Mouse (Mus musculus) heart, adult 2 months (tissue): ENCODE results near the gene Dok5. TPM values are rescaled to one million over a fixed set of nuclear protein-coding genes. Genes with fewer than 3 reads are reported as not detected.

Experiments used
- DNase-seq, 2 experiments: peaks; one replicate each; pipeline ENCODE4 v3.0.0; 2021
- H3K27ac ChIP-seq: fragments of 200-600 bp; 2 replicates; pipeline ENCODE4 v1.8.1; 2022
- H3K27me3 ChIP-seq: fragments of 200-500 bp; 2 replicates; pipeline ENCODE4 v1.6.1; 2012; ENCODE audit warnings: mild to moderate bottlenecking, low read length, inconsistent platforms, mixed read lengths; ENCODE audit not compliant: control insufficient read depth, insufficient read depth
- H3K36me3 ChIP-seq: fragments of 200-500 bp; 2 replicates; pipeline ENCODE4 v1.6.1; 2012; ENCODE audit warnings: low read length, inconsistent platforms; ENCODE audit not compliant: control insufficient read depth, insufficient read depth
- H3K4me1 ChIP-seq: fragments of 200-500 bp; 2 replicates; pipeline ENCODE4 v1.6.1; 2011; ENCODE audit warnings: low read length; ENCODE audit not compliant: control insufficient read depth, insufficient read depth
- H3K4me3 ChIP-seq: fragments of 200-600 bp; 2 replicates; pipeline ENCODE4 v1.8.1; 2022
- H3K79me2 ChIP-seq: fragments of 200-500 bp; replicated peaks from 2 replicates; pipeline ENCODE4 v1.6.1; 2012; ENCODE audit warnings: mild to moderate bottlenecking, inconsistent platforms, low read length, moderate library complexity, mixed read lengths; ENCODE audit not compliant: control insufficient read depth, insufficient read depth
- H3K9ac ChIP-seq: fragments of 200-500 bp; 2 replicates; pipeline ENCODE4 v1.6.1; 2012; ENCODE audit warnings: low read depth, mild to moderate bottlenecking, control low read depth, inconsistent platforms, low read length, mixed read lengths
- CTCF ChIP-seq: fragments of 200-600 bp; IDR thresholded peaks from 2 replicates; pipeline ENCODE4 v1.8.1; 2022; ENCODE audit warnings: antibody characterized with exemption, mild to moderate bottlenecking, moderate library complexity
- EP300 ChIP-seq: fragments of 200-500 bp; IDR thresholded peaks from 2 replicates; pipeline ENCODE4 v1.6.1; 2011; ENCODE audit warnings: low read depth, low read length, control low read depth; ENCODE audit not compliant: insufficient read depth
- POLR2A ChIP-seq: fragments of 200-500 bp; IDR thresholded peaks from 2 replicates; pipeline ENCODE4 v1.6.1; 2011; ENCODE audit warnings: mild to moderate bottlenecking, low read depth, low read length, control low read depth; ENCODE audit not compliant: insufficient read depth
- WGBS: fragments of 180-500 bp; shearing (Covaris S2); methylation state at CpG from one replicate; pipeline ENCODE4 v1.1.7; 2018; 5-methylcytosine and 5-hydroxymethylcytosine counted together
- intact Hi-C: fragments of 180-260 bp; cut with DNase I; formaldehyde crosslinking; loops from one replicate; pipeline ENCODE4 v1.15.1; 2025
- polyA plus RNA-seq: library from polyadenylated mRNA; depleted of rRNA; stranded (reverse); fragments of >200 nt; gene quantifications from 2 replicates; pipeline ENCODE4 v1.2.3, GENCODE M21; 2012
- total RNA-seq, 2 experiments: library from RNA; stranded (reverse); gene quantifications; 2 replicates each; pipeline ENCODE4 v1.2.3; 2021

The Dok5 gene
- total and polyA plus RNA-seq, 3 experiments, result 0.41 to 1.4 TPM; not detected in 1

DNA sequence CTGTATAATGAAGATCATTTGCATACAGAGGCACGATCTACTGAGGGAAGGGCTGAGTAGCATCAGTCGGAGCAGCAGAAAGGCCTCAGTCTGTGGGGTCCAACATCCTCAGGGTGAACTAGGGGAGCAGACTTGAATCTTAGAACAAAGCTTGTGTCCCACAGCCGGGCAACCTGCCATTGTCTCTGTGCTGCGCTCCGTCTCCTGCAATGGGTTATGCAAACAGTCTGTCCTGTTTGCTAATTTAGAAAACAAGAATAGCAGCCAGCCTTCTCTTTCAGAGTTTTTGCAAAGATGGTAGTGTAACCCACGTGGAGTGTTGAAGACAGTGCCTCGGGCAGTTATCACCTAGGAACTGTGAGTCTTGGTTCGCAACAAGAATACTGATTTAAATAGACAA, 163.5 kb downstream of the Dok5 start:
- no peak overlapping the region for H3K4me3 ChIP-seq
- H3K36me3 ChIP-seq, result no peaks in the 10 kb centered on the region
- 83% methylated on average over 8 of the region's 8 CpGs for WGBS
- H3K27me3 ChIP-seq, result no peaks in the 10 kb centered on the region
- H3K27ac ChIP-seq, result no peak overlapping the region
- intact Hi-C loops, result no loop called here
- TF ChIP-seq EP300 (no peak), CTCF (no peak)
- H3K9ac ChIP-seq, result no peak overlapping the region
- H3K4me1 ChIP-seq, result no peaks in the 10 kb centered on the region
- no peaks in the 10 kb centered on the region for H3K79me2 ChIP-seq
- DNase-seq, result no peak

DNA sequence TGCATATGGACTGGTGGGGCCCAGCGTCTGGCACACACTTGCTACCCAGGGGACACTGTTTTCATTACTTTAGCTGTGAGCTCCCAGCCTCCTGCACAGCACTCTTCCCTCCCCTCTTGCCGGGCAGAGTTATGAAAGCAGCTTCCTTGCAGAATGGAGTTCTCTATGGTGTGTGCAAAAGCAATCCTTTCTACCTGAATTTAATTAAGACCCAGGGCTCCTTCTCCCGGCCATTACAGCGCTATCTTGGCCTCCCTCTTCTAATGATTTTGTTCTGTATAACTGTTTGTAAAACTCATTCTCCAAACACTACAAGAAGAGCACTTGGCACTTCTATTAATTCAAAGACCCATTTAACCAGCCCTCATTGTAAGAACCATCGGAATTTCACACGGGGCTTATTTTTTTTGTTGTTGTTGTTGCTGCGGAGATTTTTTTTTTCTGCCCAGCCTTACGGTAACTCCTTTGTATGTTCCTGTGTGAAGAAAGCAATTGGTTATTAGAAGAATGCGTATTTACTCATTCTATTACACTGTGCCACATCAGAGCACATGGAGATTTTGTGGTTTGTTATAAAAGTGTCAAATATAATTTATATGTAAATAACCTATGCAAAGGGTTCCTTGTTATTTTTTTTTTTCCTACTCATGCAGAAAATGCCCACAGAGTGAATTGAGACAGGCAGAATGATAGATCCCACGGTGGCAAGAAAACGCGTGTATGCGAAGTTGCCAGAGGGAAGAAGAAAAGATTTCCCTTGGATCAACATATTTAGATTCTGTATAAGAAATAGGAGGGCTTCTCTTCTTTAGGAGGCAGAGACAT, 170.8 kb downstream of the Dok5 start:
- no peak overlapping the region for H3K4me3 ChIP-seq
- H3K4me1 ChIP-seq, result no peaks in the 10 kb centered on the region
- no peak for TF ChIP-seq EP300
- TF ChIP-seq POLR2A, result no peak
- TF ChIP-seq CTCF, result no peak
- H3K27ac ChIP-seq, result no peak overlapping the region
- intact Hi-C loops, result no loop called here
- no peaks in the 10 kb centered on the region for H3K27me3 ChIP-seq
- no peaks in the 10 kb centered on the region for H3K36me3 ChIP-seq
- no peak overlapping the region for H3K9ac ChIP-seq
- DNase-seq, result no peak
- WGBS, result 79% methylated on average over 13 of the region's 13 CpGs
- no peaks in the 10 kb centered on the region for H3K79me2 ChIP-seq

DNA sequence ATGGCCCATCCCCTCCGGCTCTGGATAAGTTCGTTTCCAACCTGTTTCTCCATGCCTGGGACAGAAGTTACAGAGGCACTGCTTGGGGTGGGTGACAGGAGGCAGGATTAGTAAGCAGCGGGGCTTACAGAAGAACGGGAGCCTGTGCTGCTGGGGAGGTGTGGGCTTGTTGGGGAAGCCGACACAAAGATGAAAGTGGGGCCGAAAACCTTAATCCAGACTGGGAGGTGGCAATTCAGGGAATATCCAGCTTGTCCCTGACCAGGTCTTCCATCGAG, 171.4 kb downstream of the Dok5 start:
- intact Hi-C loops, result no loop called here
- Histone ChIP-seq H3K36me3 (no peaks in the 10 kb centered on the region), H3K9ac (no peak overlapping the region), H3K79me2 (no peaks in the 10 kb centered on the region), H3K27me3 (no peaks in the 10 kb centered on the region), H3K27ac (no peak overlapping the region), H3K4me1 (no peaks in the 10 kb centered on the region), H3K4me3 (no peak overlapping the region)
- whole genome bisulfite sequencing, result 83% methylated on average over 7 of the region's 7 CpGs
- DNase-seq, result no peak
- TF ChIP-seq CTCF (no peak), EP300 (no peak), POLR2A (no peak)

DNA sequence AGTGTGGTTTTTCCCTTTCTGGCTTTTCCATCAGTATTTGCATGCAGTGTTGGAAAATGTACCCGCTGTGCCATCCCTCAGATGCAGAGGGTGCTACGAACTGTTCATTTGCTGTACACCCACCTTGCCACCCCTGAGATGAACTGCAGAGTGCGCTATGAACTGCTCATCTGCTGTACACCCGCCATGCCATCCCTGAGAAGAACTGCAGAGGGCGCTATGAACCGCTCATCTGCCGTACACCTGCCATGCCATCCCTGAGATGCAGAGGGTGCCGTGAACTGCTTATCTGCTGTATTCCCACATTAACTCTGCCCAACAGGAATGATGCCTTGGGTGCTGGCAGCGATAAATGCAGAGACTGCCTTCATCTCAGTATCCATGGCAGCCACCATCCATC, 171.8 kb downstream of the Dok5 start:
- Histone ChIP-seq H3K9ac (no peak overlapping the region), H3K4me3 (no peak overlapping the region), H3K27ac (no peak overlapping the region), H3K27me3 (no peaks in the 10 kb centered on the region), H3K79me2 (no peaks in the 10 kb centered on the region), H3K36me3 (no peaks in the 10 kb centered on the region), H3K4me1 (no peaks in the 10 kb centered on the region)
- no peak for TF ChIP-seq EP300
- TF ChIP-seq POLR2A, result no peak
- TF ChIP-seq CTCF, result no peak
- no peak for DNase-seq
- intact Hi-C loops, result no loop called here
- WGBS, result 91% methylated on average over 9 of the region's 9 CpGs

DNA sequence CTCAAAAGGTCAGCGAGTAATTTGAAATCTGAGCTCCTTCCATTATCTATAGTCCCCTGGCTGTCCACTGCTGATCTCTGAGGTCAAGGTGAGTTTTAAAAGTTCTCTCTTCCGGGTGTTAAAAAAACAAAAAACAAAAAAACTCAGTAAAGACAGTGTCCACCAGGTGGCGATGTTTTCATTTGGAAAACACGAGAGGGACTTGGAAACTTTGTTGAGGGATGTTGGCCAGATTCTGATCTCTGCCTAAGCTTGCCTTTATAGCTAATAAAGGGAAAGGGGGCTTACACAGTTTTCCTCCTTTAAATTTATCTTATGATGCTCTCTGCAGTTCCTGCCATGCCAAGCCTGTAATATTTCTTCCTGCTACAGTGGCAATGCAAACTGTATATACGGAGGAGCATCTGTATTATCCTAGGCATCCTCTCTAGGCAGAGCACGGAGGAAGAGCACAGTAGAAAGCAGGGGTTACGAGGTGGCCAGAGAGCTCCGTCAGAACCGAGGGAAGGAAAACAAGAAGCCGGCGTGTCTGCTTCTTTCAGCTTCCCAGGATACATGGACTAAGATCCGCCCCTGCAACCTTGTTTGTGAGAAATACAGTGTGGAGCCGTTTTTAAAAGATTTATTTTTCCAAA, 181.1 kb downstream of the Dok5 start:
- Histone ChIP-seq H3K79me2 (no peaks in the 10 kb centered on the region), H3K27me3 (no peaks in the 10 kb centered on the region), H3K9ac (no peak overlapping the region), H3K36me3 (no peaks in the 10 kb centered on the region), H3K4me3 (no peak overlapping the region), H3K4me1 (no peaks in the 10 kb centered on the region), H3K27ac (no peak overlapping the region)
- no peak for DNase-seq
- intact Hi-C loops, result loop anchor here (2.0 kb wide), 1 partner anchor 1304 kb away; no protein-coding TSS in a partner anchor
- TF ChIP-seq POLR2A (no peak), CTCF (peak; percentile 78)
- WGBS, result 35% methylated on average over 13 of the region's 13 CpGs

DNA sequence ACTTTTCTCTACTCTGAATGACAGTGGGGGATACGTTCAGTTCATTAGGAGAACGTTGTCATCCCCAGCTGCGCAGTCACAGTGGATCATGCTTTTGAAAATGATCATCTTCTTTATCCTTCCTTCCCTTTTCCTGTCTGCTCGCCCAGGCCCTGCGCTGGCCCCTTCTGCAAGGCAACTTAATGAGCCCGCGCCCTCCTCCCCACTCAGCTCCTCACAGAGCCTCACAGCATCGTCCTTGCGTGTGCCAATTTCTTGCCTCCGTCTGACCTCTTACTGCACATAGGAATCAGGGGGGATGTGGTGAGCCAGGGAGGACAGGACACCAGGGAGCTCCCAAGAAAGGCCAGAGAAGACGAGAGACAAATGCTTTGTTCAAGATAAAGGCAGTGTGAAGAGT, 182.3 kb downstream of the Dok5 start:
- Histone ChIP-seq H3K4me3 (no peak overlapping the region), H3K9ac (no peak overlapping the region), H3K27me3 (no peaks in the 10 kb centered on the region), H3K27ac (no peak overlapping the region), H3K4me1 (no peaks in the 10 kb centered on the region), H3K36me3 (no peaks in the 10 kb centered on the region), H3K79me2 (no peaks in the 10 kb centered on the region)
- 72% methylated on average over 11 of the region's 11 CpGs for WGBS
- intact Hi-C loops, result loop anchor here (2.0 kb wide), 1 partner anchor 1303 kb away; no protein-coding TSS in a partner anchor
- TF ChIP-seq CTCF (no peak), EP300 (no peak), POLR2A (no peak)
- DNase-seq, result no peak
